Mouse (Mus musculus) yolk sac, embryonic 10.5 days (tissue): ENCODE results near the gene Alkbh3.

Source experiments
- DNase-seq: peaks from one replicate; pipeline ENCODE4 v3.0.0-alpha.2; 2017; ENCODE audit warnings: low spot score

The Alkbh3 gene

GRCm38 (mm10) chr2:93992810-93993209, 17.8 kb downstream of the Alkbh3 start:
- no peak for DNase-seq

- no peak for DNase-seq
Observed at GRCm38 (mm10) chr2:93992259-93992658, 18.3 kb downstream of the Alkbh3 start.

DNA sequence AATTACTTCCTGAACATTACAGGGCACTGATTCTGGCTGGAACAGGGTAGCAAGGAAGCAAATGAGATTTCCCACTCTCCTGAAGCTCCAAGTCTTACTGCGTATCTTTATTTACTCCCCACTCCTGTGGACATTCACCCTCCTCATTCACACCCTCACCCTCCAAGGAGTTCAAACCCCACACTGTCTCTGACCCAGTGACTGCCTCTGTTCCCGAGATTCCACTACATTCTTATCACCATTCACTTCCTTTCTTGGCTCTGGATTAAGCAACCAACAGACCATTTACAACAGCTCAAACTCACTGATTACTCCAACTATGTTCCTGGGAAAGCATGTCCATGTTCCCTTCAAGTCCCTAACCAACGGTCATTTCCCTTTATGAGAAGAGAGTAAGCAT, 19.3 kb downstream of the Alkbh3 start:
- DNase-seq, result no peak

- no peak for DNase-seq
Observed at GRCm38 (mm10) chr2:93988440-93988839, 22.2 kb downstream of the Alkbh3 start.

- no peak for DNase-seq
Observed at GRCm38 (mm10) chr2:93982457-93983235, 28.0 kb downstream of the Alkbh3 start.

DNA sequence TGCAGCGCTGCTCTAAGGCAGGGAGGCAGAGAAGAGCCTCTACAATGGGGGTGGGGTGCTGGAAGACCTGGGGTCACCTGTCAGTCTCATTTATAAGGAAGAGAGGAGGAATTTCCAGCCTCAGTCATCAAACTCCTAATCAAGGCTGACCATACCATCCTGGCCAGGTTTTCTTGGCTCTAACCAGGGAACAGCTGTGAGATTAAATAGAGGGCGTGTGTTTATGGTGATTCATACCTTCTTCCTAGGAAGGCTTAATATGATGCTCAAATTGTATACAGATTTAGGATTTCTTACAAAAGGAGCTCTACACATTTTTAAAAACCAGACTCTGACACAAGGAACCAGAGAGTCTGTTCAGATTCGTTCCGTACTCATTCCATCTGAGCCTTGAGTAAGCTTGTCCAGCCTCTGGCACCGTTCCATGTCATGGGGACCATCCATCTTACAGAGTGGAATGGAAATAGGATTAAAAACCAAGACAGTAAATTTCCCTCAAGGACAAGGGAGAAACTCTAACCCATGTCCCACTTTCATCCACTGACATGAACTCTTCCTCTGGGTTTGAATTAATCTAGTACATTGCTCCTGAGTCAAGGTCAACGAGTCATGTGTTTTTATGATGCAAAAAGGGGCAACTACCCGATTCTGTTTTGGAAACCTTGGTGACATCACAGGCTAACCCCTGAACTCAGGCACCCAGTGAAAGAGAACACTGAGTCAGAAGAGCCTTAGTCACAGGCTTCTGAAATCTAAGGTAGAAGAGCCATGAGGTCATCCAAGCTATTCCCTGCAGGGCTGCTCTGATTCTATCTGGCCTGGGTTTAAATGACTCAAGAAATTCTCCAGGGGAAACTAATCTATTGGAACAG, 31.1 kb downstream of the Alkbh3 start:
- no peak for DNase-seq

DNA sequence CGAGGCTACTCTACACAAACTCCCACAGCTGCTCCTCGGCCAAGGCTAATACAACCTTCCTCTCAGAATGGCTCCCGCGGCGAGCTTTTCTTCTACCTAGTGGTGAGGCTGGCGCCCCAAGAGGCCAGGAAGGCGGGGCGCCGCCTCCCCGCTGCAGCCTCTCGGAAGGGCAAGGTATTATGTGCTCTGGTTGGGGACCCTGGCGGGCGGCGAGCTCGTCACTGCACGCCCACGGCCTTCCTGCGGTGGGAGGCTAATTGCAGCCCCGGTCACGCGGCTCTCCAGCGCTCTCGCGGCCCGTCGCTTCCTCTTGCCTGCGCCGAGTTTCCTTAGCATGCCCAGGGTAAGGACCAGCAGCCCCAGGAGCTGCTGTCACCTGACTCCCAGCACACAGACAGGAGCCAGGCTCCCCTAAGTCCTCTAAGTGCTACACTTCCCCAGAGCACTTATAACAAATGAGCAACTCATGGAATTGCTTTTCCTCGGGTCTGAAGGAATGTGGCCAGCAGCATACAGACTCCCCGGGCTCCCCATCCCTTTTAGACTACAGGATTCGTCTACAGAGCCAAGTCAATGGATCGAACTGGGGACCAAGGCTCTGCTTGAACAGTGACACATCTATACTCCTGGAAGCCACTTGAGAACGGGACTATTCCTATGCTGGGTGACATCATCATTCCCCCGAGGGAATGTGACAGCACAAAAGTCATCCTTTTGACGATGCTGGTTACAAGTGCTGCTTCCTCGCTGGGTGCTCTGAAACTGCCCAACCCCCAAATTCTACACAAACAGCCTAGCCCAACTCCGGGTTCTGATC, 34.0 kb downstream of the Alkbh3 start:
- no peak for DNase-seq

DNA sequence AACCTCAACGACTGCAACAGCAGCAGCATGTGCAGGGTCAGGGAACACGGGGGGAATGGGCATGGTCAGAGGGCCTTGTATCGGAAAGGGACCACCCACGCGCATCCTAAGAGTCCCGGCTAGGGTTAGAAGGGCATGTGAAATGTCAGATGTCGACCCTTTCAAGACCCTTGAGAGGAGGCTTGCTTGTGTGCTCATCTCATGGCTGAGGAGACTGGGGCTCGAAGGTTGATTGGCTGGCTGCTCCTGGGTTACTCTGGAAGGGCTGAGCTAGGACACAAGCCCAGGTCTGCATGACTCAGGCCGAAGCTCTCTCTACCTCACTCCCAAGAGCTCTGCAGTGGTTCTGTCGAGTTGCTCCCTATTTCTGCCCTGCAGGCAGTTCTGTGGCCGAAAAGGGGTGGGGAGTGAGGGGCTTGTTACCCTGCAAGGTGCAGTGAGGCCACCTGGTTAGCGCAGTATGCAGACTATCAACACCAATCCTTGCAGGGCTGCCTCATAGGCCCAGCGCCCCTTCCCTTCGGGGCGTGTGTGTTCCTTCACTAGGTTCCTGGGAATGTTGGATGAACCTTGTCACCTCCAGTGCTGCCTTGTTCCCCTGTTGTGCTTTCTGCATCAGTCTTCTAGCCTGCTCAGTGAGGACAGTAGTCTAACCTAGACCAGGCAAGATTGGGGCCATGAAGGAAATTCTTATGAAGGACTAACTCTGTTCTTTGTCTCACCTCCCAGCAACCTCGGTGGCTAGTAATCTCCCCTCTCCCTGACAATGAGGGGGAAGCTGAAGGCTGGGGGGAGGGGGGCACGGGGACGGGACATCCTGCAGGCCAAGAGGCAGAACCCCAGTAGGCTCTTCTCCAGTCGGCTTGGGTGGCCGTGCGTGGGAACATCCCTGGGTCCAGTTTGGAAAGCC, 34.8 kb downstream of the Alkbh3 start:
- DNase-seq, result no peak

DNA sequence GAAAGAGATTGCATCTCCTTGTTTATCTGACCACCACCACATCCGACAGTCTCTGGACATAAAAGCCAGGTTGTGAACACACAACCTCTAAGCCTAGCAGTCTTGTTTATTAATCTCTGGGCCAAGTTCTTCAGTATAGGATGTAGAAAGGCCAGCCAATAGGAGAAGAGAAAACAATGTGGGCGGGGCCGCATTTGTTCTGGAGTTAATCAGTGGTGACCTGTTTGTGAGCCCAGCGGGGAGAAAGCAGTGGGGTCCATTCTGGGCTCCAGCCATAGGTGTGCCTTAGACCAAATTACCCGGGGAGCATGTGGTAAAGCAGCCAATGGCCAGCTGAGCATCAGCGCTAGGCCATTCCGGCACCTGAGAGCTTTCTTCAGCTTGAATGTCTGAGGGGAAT, 35.6 kb downstream of the Alkbh3 start:
- no peak for DNase-seq

DNA sequence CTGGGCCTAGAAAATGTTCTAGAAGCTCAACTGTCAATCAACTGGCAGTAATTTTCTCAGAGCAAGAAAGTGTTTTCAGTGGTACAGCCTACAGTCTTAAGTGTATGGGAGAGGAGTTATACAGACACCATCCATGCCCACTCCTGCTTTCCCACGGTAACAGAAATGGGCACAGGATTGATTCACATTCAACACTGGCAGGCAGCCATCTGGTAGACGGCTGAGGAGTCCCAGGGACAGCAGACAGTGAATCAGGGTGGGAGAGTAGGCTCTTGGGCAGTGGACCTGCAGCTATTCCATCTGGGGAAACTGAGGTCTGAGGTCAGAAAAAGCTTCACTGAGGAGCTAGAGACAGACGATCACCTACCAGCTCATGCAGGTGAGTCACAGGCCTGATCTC, 39.0 kb downstream of the Alkbh3 start:
- no peak for DNase-seq

DNA sequence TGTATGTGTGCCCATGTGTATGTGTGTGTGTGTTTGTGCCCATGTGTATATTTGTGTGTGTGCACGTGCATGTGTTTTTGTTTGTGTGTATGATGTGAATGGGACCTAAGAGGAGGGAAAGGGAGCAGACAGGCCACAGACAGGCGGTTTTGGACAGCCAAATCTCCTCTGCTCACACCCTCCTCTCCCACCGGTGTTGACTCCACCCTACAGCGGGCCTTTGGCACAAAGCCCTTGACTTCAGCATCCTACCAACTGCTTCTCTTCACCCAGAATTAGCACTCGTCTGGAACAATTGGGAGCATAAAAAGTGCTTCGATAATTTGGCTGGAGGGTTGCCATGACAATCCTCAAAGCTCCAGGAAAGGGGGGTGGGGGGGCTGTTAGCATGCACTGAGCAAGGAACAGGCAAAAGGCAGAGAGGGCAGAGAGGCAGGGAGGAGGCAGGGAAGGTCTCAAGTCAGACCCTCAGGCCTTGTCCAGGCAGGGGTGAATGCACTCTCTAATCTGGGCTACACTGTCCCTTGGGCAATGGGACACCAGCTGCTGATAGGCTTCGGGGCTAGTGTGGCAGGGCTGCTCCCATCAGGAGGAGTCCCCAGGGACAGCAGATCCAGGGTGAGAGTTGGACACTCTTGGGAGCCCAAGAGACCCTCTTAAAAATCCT, 46.0 kb downstream of the Alkbh3 start:
- DNase-seq, result no peak

GRCm38 (mm10) chr2:93963802-93964201, 46.8 kb downstream of the Alkbh3 start:
- DNase-seq, result no peak

- no peak for DNase-seq
Observed at GRCm38 (mm10) chr2:93961716-93962115, 48.9 kb downstream of the Alkbh3 start.

DNA sequence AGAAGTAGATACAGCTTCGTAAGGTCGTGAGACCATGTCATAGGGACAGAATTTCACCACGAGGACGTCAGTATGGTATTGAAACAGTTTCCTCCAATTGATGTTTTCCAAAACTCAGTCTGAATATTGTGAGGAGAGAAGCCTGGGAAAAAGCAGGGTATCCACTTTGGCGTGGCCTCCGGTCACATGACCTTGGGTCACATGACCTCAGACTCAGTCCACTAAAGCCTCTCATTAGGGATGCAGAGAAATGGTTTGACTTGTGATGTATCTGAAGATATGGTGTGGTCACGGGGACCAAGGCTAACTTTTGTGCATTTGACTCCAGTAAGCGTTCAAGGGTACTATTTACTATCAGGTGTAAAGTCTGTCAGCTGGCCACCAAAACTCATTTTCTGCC, 51.3 kb downstream of the Alkbh3 start:
- DNase-seq, result no peak

DNA sequence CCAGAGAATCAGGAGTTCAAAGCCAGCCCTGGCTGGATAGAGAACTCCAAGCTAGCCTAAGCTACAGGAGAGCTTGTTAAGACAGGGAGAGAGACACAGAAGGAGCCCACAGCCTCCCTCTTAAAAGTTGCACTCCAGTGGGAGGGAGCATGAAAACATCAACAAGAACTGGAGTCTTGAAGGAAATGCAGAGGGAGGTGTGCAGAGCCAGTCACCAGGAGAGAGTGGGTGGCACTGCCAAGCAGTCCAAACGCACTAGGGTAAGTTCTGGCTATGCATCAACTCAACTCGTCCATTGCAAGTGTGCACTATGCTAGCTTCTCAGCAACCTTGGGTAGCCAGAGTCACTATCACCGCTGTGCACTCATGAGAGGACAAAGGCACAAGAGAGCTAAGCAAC, 52.4 kb downstream of the Alkbh3 start:
- DNase-seq, result no peak

DNA sequence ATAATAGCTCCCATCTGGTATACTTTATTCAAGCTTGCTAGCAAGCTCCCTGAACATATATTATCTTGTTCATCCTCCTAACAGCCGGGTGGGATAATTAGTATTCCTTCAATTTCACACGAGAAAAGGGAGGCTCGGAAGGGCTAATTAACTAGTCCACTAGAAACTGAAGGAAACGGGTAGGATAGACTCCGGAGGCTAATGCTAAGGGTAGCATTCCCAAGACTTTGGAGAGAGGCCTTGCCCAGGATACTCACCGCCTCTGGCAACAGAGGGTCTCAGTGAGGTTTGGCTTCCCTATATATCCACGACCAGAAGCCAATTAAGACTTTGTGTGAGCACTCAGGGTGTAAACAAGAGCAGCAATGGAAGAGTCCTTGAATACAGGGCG, 52.8 kb downstream of the Alkbh3 start:
- DNase-seq, result no peak

DNA sequence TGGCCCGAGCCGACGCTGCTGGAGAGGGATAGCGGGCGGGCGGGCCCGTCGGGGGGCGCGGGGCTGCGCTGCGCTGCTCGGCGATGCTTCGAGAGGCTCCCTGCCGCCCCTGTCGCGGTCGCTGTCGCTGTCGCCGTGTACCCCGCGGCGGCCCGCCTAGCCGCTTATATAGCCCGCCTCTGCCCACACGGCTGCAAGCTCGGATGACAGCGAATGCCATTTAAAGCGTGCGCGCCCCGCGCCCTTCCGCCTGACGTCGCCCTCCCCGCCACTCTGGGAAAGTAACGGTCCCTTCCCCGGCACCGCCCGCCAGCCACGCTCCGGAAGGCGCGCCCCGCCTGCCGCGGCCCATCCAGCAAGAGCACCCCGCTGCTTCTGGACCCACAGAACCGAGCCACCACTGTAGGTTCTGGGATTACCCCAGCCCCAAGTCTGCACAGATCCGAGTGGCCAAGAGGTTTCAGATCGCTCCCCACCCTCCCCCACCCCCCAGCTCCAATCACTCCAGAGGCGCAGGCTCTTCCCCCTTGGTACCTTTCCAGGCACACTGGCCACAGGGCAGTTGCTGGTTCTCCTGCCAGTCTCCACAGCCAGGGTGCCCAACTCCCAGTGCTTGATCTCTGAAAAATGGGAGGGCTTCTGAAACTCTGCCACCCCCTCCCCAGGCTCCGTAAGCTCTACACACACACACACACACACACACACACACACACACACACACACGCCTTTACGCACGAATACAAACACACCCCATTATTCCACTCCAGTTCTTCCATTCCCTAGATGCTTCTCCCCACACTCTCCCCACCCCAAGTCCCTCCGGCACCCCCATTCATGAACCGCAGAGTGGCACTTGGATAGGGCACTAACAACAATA, 53.5 kb downstream of the Alkbh3 start, which contains the start of gene Gm13889:
Gene Gm13889 (minus strand): TSS at position 294 of the 877 bp plus-strand sequence.
- peak; percentile 22 for DNase-seq

- peak; percentile 48 for DNase-seq
Observed at GRCm38 (mm10) chr2:93956331-93956801, 54.2 kb downstream of the Alkbh3 start.

DNA sequence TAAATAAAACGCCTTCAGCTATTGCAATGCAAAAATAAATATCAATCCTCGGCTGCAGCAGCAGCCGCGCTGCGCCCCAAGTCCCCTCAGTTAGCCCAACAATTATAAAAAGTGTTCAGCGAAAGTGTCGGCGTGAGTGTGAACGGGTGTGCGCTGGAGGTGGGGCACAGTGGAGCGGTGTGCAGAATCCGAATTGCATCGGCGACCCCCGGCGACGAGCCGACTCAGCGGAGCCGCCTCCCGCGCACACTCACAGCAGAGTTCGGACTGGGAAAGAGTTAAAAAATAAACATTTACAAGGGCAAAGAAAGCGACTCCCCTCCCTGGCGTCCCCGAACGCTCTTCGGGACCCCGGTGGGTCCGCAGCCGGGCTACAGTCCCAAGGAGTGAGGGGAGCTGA, 54.7 kb downstream of the Alkbh3 start:
- peak; percentile 11 for DNase-seq
